Mouse (Mus musculus): ENCODE measurements around the gene Cep78. TPM values are rescaled to one million over a fixed set of nuclear protein-coding genes. Genes with fewer than 3 reads are reported as not detected.

The Cep78 gene
- total RNA-seq (2021): 1 to 10 TPM; 9.3 to 9.9 TPM
- long read RNA-seq, experiment 1, transcript Cep78-201 (15 exons, 2,548 nt): major isoform, 10 of 14 reads
- long read RNA-seq, experiment 1, partial matches to known transcripts: 2 of 14 reads
- long read RNA-seq, experiment 1, other reads (novel, unspliced or antisense): 2 of 14 reads
- long read RNA-seq, experiment 2, transcript Cep78-201 (15 exons, 2,548 nt): major isoform, 10 of 17 reads
- long read RNA-seq, experiment 2, partial matches to known transcripts: 2 of 17 reads
- long read RNA-seq, experiment 2, other reads (novel, unspliced or antisense): 5 of 17 reads

DNA sequence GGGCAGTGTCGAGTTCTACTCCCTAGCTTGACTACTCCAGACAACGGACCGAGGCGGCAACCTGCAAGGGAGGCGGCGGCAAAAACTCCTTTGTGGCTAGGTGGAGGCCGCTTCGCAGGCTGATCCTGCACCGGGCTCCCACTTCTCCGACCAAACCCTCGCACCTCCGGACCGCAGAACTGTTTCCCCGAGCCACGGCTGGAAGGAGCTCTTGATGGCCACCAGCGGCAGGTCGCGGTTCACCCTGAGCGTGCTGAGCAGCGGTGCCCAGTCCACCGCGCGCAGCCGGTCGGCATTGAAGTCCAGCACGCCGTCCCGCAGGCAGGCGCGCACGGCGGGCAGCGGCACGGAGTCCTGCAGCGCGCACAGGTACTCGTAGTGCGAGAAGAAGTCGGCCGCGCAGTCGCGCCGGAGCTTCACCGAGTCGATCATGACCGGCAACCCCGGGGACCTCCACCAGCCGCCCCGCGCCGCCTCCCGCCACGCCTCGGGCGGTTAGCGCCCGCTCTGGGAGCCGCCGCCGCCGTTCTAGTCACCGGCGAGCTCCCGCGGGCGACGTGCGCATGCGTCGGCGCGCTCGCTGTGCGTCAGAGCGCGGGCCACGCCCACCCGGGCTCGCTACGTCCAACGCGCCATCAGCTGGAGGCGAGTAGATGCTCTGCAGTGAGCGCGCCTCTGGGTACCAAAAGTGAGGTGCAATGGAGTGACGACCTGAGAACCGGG is at the start of gene Cep78:
Gene Cep78 (minus strand): TSS at position 541 of the 723 bp plus-strand sequence.
- DNase-seq (ENCODE audit: low spot score in 2 of 2): peak; percentile 87 to 93

DNA sequence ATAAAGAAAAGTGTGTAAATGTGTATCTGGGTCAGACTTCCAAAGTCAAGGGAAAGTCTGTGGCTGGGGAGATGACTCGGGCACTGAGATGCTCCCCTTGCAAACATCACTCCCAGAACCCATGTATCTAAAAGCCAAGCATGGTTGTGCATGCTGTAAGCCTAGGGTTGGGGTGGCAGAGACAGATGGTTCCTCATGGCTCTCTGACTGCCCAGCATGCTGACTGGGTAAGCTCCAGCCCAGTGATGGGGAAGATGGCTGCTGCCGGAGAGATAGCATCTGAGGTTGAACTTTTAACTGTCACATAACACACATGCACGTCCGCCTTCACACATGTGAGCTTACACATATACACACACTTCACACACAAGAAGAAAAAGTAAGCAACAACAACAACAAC is 46.5 kb upstream of the Cep78 start:
- DNase-seq (ENCODE audit: low spot score in 2 of 2): no peak

DNA sequence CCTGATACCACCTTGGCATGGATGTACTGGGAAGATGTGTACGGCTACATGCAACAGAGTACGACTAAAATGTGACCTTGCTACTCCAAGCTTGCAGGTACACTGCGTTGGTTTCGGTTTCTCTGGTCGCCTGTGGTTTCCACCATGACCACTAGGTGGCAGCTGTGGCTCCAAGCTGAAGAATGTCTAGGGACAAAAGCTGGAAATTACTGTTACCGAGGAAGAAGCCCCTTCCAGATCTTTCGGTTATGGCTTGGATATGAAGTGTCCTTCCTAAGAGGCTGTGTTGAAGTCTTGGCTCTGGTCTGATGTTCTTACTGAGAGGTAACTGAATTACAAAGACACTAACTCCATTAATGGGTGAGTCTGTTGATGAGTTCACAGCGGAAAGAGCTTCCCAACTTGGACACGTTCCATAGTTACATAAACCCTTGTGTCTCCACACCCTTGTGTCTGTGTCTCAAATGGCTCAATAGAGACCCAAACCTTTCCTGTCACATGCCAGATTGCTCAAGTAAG is 44.5 kb upstream of the Cep78 start:
- DNase-seq (ENCODE audit: low spot score in 2 of 2): peak; percentile 19 to 36

DNA sequence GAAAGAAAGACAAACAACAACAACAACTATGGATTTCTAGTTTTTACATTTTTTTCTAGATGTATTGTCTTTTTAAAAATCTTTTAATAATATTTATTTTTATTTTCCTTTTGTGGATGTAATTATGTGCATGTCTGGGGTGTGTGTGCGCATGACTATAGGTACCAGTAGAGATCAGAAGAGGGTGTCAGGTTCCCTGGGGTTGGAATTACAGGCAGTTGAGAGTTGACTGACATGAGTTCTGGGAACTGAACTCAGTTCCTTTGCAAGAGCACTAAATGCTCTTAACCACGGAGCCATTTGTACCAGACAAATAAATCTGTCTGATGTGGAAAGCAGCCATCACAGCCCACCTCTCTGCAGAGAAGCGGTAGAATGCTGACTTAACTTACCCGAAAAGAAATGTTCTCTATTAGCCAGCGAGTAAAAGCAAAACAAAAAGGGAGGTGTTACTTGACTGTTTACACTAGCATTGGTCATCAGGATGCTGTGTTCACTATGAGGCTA is 44.0 kb upstream of the Cep78 start:
- DNase-seq (ENCODE audit: low spot score in 2 of 2): peak in 1 of 2 experiments; percentile 9

DNA sequence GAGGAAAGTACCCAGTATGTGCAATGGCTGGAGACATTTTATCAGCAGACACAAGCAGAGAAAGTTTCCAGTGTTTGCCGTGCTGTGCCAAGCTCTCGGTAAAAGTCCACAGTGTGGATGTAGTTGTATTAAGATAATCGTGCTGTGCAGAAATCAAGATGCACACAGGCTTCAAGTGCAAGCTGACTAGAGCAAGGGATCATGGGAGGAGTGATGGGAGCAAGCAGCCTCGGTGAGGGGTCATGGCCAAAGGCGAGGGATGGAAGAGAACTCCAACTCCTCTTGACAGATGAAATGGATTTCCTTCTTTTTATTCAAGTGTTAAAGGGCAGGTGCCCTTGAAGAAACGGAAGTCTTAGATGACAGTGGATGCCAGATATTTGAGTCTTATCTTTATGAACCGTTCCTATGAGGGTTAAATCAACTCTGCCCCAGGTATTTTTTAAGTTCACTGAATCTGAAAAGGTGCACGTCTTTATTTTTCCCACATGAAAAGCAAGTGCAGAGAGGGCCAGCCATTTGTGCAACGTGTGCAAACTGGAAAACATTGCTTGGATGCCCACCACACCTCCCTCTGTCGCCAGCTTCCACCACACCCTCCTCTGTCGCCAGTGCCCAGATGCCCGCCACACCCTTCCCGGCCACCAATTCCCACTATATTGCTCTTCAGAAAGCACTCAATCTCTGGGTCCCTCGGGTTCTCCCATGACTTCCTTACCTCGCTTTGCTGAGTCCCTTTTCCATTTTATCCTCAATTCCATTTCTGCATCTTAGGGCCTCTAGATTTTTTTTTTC is 43.3 kb upstream of the Cep78 start:
- no peak for DNase-seq (ENCODE audit: low spot score in 2 of 2)

DNA sequence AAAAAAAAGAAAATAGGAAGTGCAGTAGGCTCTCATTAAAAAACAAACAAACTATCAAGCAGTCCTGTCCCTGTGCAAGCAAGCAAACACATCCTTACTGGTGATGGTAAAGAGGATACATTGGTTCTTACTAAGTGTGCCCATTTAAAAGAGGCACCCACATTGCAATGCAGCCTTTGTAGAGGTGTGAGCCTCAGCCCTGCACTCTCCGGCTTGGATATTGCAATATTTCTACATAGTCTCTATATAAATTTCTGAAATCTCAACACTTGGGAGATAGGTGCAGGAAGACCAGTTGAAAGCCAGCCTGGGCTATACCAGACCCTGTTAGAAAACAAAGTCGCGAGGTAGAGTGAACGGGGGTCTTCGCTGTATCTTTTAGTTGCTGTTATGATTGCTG is 41.5 kb upstream of the Cep78 start:
- DNase-seq (ENCODE audit: low spot score in 2 of 2): no peak

DNA sequence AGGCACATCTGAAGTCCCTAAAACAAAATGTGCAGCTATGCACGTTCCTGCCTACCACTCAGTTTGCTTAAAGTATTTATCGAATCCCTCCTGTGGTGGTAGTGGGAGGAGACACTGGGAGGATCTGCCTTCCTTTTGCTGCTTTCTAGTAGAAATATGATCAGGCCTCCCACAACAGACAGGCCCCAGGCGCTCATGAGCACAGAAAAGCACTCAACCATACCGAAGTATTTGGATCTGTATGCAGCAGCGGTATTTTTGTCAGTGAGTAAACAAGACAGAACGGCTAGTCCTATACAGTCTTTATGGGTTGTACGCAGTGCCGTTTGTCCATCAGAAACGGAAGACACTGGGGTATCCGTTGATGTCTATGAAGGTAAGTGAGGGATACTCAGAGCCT is 37.4 kb upstream of the Cep78 start:
- no peak for DNase-seq (ENCODE audit: low spot score in 2 of 2)

DNA sequence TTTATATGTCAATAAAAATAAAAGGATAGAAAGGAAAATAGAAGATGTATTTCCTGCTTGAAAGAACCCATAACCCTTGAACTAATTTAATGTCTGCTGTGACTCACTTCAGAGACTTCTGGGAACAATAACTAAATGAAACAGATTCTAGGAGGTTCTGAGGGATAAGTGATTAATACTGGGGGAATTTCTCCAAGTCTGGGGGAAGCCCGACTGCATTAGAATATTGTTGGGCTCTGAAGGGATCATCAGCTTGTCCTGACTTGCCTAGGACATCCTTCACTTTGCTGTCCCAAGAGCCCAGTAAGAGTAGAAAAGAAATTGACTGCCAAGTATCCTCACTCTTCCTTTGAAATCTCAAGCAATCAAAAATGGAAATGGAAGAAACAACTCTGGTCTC is 31.4 kb upstream of the Cep78 start:
- DNase-seq (ENCODE audit: low spot score in 2 of 2): no peak

DNA sequence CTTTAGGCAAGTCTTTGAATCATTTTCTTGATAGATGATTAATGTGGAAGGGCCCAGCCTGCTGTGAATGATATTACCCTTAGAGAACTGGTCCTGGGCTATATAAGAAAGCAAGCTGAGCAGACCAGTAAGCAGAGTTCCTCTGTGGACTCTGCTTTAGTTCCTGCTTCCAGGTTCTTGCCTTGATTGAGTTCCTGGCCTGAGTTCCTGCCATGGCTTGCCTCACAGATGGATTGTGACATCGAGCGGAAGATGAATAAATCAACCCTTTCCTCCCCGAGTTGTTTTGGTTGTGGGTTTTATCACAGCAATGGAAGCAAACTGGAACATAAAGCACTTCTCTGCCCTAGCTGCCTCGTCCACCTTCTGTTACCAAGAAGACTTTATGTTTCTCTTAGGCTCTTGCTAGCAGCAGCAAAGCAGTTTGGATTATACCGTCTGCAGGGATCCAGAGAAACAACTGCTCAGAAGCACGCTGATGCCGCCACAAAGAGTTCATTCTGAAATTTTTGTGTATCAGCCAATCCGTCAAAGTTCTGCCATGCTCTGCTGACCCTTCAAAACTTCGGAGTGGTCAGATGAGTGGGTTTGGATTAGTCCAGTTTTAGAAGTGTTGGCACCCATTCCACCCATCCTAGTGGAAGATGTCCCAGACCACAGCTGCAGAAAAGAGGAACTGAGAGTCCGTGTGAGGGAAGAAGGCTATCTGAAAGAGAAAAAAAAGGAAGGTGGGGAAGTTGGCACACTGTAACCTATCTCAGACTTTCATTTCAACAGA is 30.6 kb upstream of the Cep78 start:
- no peak for DNase-seq (ENCODE audit: low spot score in 2 of 2)

DNA sequence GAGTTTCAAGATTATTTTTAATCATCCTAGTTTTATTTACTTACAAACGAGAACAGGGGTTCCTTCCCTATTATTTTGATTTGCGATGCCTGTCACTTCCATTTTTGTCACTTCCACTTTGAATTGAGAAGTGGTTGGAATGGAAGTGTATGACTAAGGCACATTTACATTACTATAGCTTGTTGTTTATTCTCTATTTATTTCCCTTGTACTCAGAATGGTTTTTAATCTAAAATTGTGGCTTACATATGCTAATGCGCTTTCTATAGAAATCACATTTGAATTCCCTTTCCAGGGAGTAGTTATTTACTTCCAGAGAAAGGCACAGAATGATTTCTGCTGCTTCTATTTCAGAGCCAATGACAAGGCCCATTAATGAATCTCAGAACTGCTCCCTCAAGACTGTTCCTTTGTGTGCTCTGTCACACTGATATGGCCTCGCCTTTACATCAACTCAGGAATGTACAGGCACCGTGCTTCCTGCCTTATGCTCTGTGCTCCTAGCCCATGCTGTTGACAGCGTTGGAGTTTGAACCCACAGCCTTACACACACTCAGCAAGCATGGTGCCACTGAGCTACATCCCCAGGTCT is 25.1 kb upstream of the Cep78 start:
- no peak for DNase-seq (ENCODE audit: low spot score in 2 of 2)

DNA sequence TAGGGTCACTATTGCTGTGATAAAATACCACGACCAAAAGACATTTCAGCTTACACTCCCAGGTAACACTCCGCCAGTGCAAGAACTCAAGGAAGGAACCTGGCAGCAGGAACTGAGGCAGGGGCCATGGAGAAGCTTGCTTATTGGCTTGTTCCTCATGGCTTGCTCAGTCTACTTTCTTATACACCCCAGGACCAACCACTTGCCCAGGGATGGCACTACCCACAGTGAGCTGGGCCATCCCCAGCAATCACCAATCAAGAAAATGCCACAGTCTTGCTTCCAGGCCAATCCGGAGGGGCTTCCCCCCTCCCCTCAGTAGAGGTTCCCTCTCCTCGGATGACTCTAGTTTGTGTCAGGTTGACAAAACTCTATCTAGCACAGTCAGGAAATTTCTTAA is 24.3 kb upstream of the Cep78 start:
- no peak for DNase-seq (ENCODE audit: low spot score in 2 of 2)

DNA sequence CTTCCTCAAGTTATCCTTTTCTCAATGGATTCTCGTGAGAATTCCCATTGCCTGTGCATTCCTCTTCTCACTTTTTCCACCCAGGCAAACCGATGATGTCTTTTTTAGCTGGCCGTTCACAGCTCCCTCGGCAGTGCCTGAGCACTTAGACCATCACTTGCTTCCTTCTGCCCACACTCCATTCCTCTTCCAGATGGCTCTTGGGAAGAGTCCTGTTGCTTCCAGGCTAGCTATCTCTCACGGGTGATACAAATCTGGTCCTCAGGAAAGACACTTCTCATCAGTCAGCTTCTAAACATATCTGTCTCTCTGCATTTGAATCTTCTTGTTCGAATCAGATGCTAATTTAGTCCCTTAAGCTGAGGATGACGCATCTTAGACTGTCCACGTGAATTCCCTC is 22.3 kb upstream of the Cep78 start:
- DNase-seq (ENCODE audit: low spot score in 2 of 2): peak; percentile 57 to 77

DNA sequence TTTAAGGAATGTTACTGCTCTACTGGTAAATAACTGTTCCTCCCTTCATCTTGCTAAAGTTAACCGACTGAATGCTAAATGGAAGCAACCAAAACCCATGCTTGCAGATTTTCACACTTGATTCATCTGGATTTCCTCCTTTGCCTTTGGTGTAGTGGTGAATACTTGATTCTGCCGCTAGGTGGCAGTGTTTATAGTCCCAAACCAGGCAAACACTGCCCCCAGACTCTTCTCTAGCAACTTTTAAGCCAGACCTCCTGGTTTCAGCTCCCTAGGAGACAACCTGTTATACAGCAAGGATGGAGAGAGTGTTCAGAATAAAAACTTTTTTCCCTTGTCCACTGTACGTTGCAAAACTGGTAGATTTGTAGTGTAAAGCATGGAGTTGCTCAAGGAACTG is 13.4 kb upstream of the Cep78 start:
- DNase-seq (ENCODE audit: low spot score in 2 of 2): peak; percentile 59 to 75

DNA sequence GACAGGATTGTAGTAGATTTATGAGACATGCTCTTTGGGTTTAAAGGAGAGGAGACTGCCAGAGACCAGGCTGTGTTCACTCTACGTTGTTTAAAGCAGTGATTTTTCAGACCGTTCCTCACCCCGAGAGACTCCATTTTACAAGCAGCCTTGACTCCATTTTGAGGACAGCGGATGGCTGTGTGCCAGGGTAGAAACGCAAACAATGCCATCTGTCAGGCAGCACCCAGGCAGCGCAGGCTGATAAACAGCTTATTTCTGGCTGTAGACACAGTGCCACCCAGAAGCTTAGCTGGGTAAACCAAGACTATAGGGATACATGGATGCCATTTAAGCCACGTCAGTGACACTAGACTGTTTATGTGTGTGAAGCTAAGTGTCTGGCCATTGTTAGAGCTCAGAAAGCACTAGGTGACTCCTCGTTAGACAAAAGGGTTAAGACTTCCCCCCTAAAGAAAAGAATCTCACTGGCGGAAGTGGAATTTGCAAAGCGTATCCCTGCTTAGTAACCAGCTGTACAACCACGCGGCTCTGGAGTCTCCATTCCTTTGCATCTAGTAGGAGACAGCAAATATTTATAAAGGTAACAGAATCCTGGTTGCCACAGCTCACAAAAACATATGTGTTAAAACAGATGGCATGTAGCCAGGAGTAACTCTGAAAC is 12.2 kb upstream of the Cep78 start:
- peak; percentile 66 to 76 for DNase-seq (ENCODE audit: low spot score in 2 of 2)

DNA sequence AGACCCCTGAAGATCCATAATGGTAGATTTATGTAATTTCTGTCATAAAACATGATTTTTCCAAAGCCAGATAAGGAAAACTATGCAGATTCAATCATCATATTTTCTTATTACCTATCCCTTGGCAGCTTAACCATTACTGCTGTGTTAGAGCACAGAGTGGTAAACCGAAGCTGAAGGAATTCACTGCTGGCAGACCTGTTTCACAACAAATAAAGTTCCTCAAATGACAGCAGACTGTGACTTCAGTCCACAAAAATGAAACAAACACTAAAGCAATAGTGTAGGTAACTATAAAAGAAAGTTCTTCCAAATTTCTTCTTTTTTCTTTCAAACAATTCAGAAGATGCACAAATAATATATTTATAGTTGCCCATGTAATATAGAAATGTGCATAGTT is 5.3 kb upstream of the Cep78 start:
- DNase-seq (ENCODE audit: low spot score in 2 of 2): no peak

DNA sequence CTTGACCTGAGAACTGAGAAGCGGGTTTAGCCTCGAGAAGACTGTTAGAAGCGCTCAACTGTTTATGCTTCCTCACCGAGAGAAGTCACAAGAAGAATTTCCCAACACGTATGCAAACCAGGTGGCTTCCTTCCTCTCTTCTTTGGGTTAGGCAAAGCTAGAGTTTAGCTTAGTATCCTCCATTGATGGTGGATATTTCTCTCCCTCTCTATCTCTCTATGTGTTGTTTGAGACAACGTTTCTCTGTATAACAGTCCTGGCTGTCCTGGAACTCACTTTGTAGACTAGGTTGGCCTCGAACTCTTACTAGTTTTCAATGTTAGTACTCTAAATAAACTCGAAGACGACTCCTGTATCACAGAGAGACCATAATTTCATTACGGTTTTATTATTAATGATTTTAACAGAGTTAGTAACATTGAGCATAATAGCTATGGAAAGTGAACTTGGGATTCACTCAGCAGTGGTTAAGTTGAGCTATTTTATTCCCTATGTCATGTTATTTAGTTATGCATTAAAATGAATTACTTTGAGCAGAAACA is 454 bp upstream of the Cep78 start:
- no peak for DNase-seq (ENCODE audit: low spot score in 2 of 2)

DNA sequence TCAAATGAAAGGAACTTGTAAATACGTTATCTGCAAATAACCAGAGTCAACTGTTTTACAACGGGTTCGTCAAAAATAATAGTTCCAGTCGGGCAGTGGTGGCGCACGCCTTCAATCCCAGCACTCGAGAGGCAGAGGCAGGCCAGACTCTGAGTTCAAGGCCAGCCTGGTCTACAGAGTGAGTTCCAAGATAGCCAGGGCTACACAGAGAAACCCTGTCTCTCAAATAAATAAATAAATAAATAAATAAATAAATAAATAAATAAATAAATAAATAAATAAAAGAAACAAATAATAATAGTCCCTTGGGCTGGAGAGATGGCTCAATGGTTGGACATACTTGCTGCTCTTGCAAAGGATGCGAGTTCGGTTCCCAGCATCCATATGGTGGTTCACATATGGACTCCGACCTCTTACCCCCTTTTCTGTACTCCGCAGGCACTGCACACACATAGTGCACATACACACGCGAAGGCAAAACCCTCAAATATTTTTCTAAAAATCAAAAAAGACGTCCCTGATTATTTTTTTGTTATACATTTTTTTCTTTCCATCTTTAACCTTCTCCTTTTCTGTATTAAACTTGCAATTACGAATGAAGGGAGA is 947 bp downstream of the Cep78 start:
- no peak for DNase-seq (ENCODE audit: low spot score in 2 of 2)

DNA sequence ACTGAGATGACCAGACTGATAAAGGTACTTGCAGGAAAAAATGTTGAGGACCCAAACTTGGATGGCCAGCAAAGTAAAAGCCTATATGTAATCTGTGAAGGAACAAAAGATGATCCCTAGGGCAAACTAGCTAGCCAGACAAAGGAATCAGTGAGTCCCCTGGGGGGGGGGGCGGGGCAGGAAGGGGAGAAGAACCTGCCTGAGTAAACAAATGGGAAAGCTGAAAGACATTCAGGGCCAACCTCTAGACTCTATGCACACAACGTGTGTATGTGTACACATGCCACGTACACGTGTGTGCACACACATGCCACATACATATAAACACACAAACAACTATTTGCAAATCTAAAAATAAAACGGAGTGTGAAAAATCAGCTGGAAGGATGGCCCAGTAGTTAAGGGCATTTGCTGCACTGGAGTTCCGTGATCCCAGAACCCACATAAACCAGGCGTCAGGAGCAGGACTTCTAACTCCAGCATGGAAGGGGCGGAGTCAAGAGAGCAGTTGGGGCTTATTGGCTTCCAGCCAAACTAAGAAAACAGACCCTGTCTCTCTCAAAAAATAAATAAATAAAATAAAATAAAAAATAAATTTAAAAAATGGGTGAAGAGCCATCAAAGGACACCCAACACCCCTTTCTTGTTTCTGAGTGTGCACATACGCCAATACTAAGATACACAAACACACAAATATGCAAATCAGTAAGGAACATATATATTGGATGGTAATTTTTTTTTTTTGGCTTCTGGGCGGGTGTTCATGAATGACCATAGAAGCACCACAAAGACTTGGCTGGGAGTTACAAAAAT is 1.7 kb downstream of the Cep78 start:
- DNase-seq (ENCODE audit: low spot score in 2 of 2): no peak

All from left cerebral cortex, adult 18-20 months (tissue).